Comparison of ENCODE assay signal across 14 mouse cellular contexts in the genomic region with DNA sequence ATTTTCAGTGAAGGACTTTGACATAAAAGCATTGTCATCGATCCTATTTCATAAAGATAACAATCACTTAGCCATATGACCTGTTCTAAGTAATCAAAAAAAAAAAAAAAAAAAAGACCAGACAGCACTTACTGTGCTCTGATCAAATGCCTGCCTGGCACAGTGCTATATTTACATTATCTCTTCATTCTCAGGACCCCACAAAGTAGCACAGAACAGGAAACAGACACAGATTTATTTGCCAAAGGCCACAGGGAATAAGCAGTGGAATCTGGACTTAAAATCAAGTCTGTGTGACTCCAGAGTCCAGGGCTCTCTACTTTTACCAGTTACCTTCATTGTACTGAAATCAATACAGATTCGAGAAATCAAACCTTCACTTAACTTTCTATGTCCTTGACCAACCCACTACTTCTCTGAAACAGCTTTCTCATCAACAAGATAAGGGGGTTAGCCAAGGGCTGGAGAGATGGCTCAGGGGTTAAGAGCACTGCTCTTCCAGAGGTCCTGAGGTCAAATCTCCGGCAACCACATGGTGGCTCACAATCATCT.
"Had no signal": no experiment of that assay in that cellular context is flagged by ENCODE, and none has a peak within 500 bp of the region (broad histone marks: within the 10 kb centered on the region; RNA-seq: fewer than 3 reads in every experiment).

No protein-coding gene starts in this region.

- H3K9me3 ChIP-seq: limb, embryonic 15.5 days; liver, embryonic 15.5 days; midbrain, embryonic 12.5 days; neural tube, embryonic 13.5 days; stomach, embryonic 15.5 days had no signal

- H3K4me1 ChIP-seq: limb, embryonic 15.5 days; liver, embryonic 15.5 days; midbrain, embryonic 12.5 days; neural tube, embryonic 13.5 days; stomach, embryonic 15.5 days had no signal

- H3K27me3 ChIP-seq: limb, embryonic 15.5 days; liver, embryonic 15.5 days; midbrain, embryonic 12.5 days; neural tube, embryonic 13.5 days; stomach, embryonic 15.5 days had no signal

- H3K9ac ChIP-seq: limb, embryonic 15.5 days; liver, embryonic 15.5 days; lung, embryonic 14.5 days; midbrain, embryonic 12.5 days; neural tube, embryonic 13.5 days; stomach, embryonic 15.5 days had no signal

- H3K4me3 ChIP-seq: limb, embryonic 15.5 days; liver, embryonic 15.5 days; midbrain, embryonic 12.5 days; neural tube, embryonic 13.5 days; stomach, embryonic 15.5 days had no signal

- H3K27ac ChIP-seq: limb, embryonic 15.5 days; liver, embryonic 15.5 days; macrophage; midbrain, embryonic 12.5 days; neural tube, embryonic 13.5 days; stomach, embryonic 15.5 days had no signal

- H3K36me3 ChIP-seq: limb, embryonic 15.5 days; liver, embryonic 15.5 days; midbrain, embryonic 12.5 days; neural tube, embryonic 13.5 days; stomach, embryonic 15.5 days had no signal

- DNase-seq: kidney, adult 8-10 months; kidney, postnatal 10 days; kidney, postnatal 4 days; lung, embryonic 14.5 days; lung, postnatal 14 days; retina, postnatal 1 day; thymus, postnatal 4 days had no signal

- ATAC-seq: midbrain, embryonic 16.5 days had no signal

- H3K4me2 ChIP-seq: limb, embryonic 15.5 days; liver, embryonic 15.5 days; lung, embryonic 14.5 days; midbrain, embryonic 12.5 days; neural tube, embryonic 13.5 days; stomach, embryonic 15.5 days had no signal
